Mouse (Mus musculus): Measurements from ENCODE around the gene Fam76a. TPM values are rescaled to one million over a fixed set of nuclear protein-coding genes. Genes with fewer than 3 reads are reported as not detected.

The Fam76a gene
- polyA plus RNA-seq, 1 experiment = 24.3 TPM

DNA sequence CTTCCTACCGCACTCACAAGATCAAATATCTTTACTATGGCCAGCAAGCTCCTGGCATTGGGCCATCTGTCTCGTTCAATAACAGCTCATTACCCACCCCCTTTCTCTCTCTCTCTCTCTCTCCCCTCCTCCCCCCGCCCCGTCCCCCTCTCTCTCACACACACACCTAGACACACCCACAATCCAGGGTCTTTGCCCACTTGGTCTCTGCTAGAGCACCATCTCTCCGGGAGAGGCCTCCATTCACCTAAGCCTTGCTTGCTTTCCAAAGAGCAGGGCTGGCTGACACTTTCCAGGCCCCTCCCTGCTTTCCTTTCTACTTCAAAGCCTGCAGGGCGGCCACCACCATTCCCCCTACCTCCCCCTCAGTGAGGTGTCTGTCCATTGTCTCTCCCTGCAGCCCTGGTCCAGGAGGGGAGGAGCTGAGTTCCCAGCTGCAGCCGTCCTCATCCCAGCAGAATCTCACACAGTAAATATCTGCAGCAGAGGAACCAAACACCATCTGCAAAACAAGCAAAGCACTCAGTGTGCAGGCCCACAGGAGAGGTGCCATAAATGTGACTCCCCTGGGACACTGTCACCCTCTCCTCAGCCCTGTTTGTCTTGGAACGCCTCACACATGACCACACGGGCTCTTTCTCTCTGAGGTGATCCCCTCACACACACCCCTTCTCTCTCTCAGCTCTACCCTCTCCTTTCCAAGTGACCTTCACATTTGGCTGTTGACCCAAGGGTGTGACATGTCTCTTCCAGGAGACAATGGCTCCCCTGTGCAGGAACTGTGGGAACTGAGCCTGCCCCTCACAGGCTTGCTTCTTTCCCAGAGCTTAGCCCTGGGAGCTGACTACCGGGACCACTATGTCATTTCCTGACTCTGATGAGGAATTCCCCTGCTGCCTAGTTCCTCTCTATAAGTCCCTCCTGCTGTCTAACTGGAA, 36.7 kb upstream of the Fam76a start:
- TF ChIP-seq POLR2A (IDR thresholded peaks at IDR 0.05; ENCODE audit: insufficient read depth, low read length) (no peak), CTCF (IDR thresholded peaks at IDR 0.05; ENCODE audit: low read depth, low read length) (no peak), EP300 (IDR thresholded peaks at IDR 0.05; ENCODE audit: insufficient read depth, low read depth, low read length) (peak; percentile 87)
- H3K27me3 ChIP-seq (ENCODE audit: control insufficient read depth, insufficient read depth, low read length, poor library complexity, severe bottlenecking) = no peaks in the 10 kb centered on the region
- H3K4me1 ChIP-seq (ENCODE audit: control insufficient read depth, insufficient read depth, low read length) = peaks cover 20% of the 10 kb centered on the region
- H3K9ac ChIP-seq (ENCODE audit: low read depth, poor library complexity, severe bottlenecking) = no peak overlapping the region
- H3K9me3 ChIP-seq (replicated peaks; ENCODE audit: control insufficient read depth, insufficient read depth, low read length, poor library complexity, severe bottlenecking) = no peaks in the 10 kb centered on the region
- no peaks in the 10 kb centered on the region for H3K36me3 ChIP-seq (ENCODE audit: control insufficient read depth, insufficient read depth, low read length, poor library complexity, severe bottlenecking)
- H3K4me3 ChIP-seq (ENCODE audit: low read depth, low read length) = no peak overlapping the region
- H3K27ac ChIP-seq (ENCODE audit: insufficient read depth, low read length) = peak overlapping the region; percentile 71

DNA sequence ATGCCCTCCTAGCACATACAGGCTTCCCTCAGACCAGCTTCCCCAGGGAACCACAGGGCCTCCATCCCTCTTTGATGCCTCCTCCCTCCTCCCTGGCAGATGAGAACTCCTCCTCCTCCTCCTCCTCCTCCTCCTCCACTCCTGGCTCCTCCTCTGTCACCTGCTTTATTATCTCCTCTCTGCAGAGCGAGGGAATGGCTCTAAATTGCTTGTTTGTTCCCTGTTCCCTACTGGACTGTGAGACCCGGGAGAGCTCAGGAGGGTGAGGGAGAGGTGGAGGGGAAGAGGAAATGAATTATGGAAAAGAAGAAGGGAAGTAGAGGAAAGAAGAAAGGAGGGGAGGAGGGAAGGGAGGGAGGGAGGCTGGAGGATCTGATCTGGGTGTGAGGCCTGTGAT, 33.0 kb upstream of the Fam76a start:
- Histone ChIP-seq H3K27me3 (ENCODE audit: control insufficient read depth, insufficient read depth, low read length, poor library complexity, severe bottlenecking) (no peaks in the 10 kb centered on the region), H3K27ac (ENCODE audit: insufficient read depth, low read length) (no peak overlapping the region), H3K9ac (ENCODE audit: low read depth, poor library complexity, severe bottlenecking) (no peak overlapping the region), H3K36me3 (ENCODE audit: control insufficient read depth, insufficient read depth, low read length, poor library complexity, severe bottlenecking) (no peaks in the 10 kb centered on the region), H3K4me1 (ENCODE audit: control insufficient read depth, insufficient read depth, low read length) (peaks cover 15% of the 10 kb centered on the region), H3K9me3 (replicated peaks; ENCODE audit: control insufficient read depth, insufficient read depth, low read length, poor library complexity, severe bottlenecking) (no peaks in the 10 kb centered on the region), H3K4me3 (ENCODE audit: low read depth, low read length) (no peak overlapping the region)
- no peak for TF ChIP-seq EP300 (IDR thresholded peaks at IDR 0.05; ENCODE audit: insufficient read depth, low read depth, low read length)
- TF ChIP-seq CTCF (IDR thresholded peaks at IDR 0.05; ENCODE audit: low read depth, low read length) = no peak
- no peak for TF ChIP-seq POLR2A (IDR thresholded peaks at IDR 0.05; ENCODE audit: insufficient read depth, low read length)

DNA sequence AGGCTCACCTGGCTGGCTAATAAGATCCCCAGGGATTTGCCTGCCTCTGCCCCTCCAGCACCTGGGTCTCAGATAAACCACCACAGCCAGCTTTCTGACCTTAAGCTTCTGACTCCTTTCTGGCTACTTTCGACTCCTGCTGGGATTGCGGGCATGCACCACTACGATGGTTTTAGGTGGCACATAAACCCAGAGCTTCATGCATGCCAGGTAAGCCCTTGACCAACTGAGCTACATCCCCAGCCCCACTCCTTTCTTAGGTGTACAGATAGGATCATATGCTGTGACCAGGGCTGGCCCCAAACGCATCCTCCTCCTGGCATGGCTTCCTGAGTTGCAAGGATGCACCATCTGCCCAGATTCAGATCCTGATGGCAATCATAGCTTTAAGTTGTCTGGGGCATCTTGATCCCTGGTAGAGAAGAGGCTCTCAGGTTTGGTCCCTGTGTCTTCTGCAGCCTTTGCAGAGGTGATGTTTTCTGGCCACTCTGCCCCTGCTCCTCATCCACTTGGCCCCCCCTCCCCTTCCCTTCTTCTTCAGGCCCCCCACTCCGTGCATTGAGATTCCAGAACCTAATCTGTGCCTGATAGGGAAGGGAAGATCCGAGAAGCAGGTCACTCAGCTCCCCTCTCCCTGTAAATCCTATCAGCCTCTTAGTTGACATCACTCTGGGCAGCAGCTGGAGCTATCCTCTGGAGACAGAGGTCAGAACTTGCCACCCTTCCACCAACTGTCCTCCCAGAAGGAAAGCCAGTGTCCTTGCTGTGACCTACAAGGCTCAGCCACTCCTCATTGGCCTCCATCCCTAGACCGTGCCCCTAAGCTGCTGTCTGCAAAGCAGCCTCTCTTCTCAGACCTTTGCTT, 32.4 kb upstream of the Fam76a start:
- H3K4me3 ChIP-seq (ENCODE audit: low read depth, low read length) = no peak overlapping the region
- H3K27me3 ChIP-seq (ENCODE audit: control insufficient read depth, insufficient read depth, low read length, poor library complexity, severe bottlenecking) = no peaks in the 10 kb centered on the region
- no peak overlapping the region for H3K9ac ChIP-seq (ENCODE audit: low read depth, poor library complexity, severe bottlenecking)
- no peak overlapping the region for H3K27ac ChIP-seq (ENCODE audit: insufficient read depth, low read length)
- no peaks in the 10 kb centered on the region for H3K36me3 ChIP-seq (ENCODE audit: control insufficient read depth, insufficient read depth, low read length, poor library complexity, severe bottlenecking)
- no peaks in the 10 kb centered on the region for H3K9me3 ChIP-seq (replicated peaks; ENCODE audit: control insufficient read depth, insufficient read depth, low read length, poor library complexity, severe bottlenecking)
- peaks cover 10% of the 10 kb centered on the region for H3K4me1 ChIP-seq (ENCODE audit: control insufficient read depth, insufficient read depth, low read length)
- TF ChIP-seq POLR2A (IDR thresholded peaks at IDR 0.05; ENCODE audit: insufficient read depth, low read length) = no peak
- no peak for TF ChIP-seq CTCF (IDR thresholded peaks at IDR 0.05; ENCODE audit: low read depth, low read length)
- no peak for TF ChIP-seq EP300 (IDR thresholded peaks at IDR 0.05; ENCODE audit: insufficient read depth, low read depth, low read length)

DNA sequence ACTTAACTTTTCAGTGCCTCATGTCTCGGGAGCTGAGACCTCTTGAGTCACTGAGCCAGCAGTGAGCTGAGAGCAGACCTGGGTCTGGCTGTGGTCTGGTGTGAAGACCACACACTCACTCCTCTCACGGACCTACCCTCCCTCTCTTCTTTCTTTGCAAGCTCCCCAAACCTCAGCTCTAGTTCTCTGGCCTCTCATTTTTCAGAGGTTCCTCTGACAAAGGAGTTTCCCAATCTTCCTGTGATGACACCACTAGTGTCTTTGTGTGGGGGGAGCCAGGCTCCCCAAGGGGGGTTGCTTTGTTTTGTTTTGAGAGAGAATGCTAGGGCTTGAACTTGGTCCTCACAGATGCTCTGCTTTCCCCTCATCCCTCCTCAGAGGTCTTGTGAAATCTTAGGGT, 28.6 kb upstream of the Fam76a start:
- Histone ChIP-seq H3K36me3 (ENCODE audit: control insufficient read depth, insufficient read depth, low read length, poor library complexity, severe bottlenecking) (no peaks in the 10 kb centered on the region), H3K27ac (ENCODE audit: insufficient read depth, low read length) (no peak overlapping the region), H3K9me3 (replicated peaks; ENCODE audit: control insufficient read depth, insufficient read depth, low read length, poor library complexity, severe bottlenecking) (no peaks in the 10 kb centered on the region), H3K9ac (ENCODE audit: low read depth, poor library complexity, severe bottlenecking) (no peak overlapping the region), H3K27me3 (ENCODE audit: control insufficient read depth, insufficient read depth, low read length, poor library complexity, severe bottlenecking) (no peaks in the 10 kb centered on the region), H3K4me3 (ENCODE audit: low read depth, low read length) (no peak overlapping the region), H3K4me1 (ENCODE audit: control insufficient read depth, insufficient read depth, low read length) (peaks cover 13% of the 10 kb centered on the region)
- no peak for TF ChIP-seq CTCF (IDR thresholded peaks at IDR 0.05; ENCODE audit: low read depth, low read length)
- no peak for TF ChIP-seq POLR2A (IDR thresholded peaks at IDR 0.05; ENCODE audit: insufficient read depth, low read length)
- TF ChIP-seq EP300 (IDR thresholded peaks at IDR 0.05; ENCODE audit: insufficient read depth, low read depth, low read length) = no peak

DNA sequence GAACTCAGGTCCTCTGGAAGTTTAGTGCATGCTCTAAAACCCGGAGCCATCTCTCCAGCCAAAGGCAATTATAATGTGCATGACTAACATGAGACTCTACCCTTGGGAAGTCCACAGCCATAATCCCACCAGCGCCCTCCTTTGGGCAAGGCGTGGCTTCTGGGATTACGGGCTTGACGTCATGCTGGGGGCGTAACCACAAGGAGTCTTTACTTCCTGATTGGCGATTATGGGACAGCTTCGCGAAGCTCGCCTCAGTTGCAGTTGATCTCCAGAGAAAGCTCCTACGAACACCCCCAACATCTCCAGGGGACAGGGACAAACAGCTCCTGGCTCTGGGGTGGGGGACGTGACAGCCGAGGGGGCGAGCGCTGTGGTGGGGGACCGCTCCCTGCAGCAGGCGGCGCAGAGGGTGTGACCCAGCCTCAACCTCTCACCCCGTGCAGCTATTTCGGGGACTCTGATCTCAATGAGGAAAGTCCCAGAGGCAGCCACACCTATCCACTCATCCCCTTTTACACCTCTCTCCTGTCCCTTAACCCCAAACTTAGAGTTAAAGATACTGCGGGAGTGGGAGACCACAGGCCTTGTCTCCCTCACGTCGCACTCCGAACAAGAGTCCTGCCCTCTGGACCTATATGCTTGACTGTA, 27.6 kb upstream of the Fam76a start:
- TF ChIP-seq POLR2A (IDR thresholded peaks at IDR 0.05; ENCODE audit: insufficient read depth, low read length) (no peak), CTCF (IDR thresholded peaks at IDR 0.05; ENCODE audit: low read depth, low read length) (no peak), EP300 (IDR thresholded peaks at IDR 0.05; ENCODE audit: insufficient read depth, low read depth, low read length) (no peak)
- no peaks in the 10 kb centered on the region for H3K36me3 ChIP-seq (ENCODE audit: control insufficient read depth, insufficient read depth, low read length, poor library complexity, severe bottlenecking)
- no peak overlapping the region for H3K27ac ChIP-seq (ENCODE audit: insufficient read depth, low read length)
- peaks cover 4% of the 10 kb centered on the region for H3K4me1 ChIP-seq (ENCODE audit: control insufficient read depth, insufficient read depth, low read length)
- no peaks in the 10 kb centered on the region for H3K9me3 ChIP-seq (replicated peaks; ENCODE audit: control insufficient read depth, insufficient read depth, low read length, poor library complexity, severe bottlenecking)
- peak overlapping the region; percentile 23 for H3K4me3 ChIP-seq (ENCODE audit: low read depth, low read length)
- H3K27me3 ChIP-seq (ENCODE audit: control insufficient read depth, insufficient read depth, low read length, poor library complexity, severe bottlenecking) = no peaks in the 10 kb centered on the region
- no peak overlapping the region for H3K9ac ChIP-seq (ENCODE audit: low read depth, poor library complexity, severe bottlenecking)

All from ES-Bruce4 (cell line).